Mouse (Mus musculus): ENCODE measurements around the gene Gse1. TPM values are rescaled to one million over a fixed set of nuclear protein-coding genes. Genes with fewer than 3 reads are reported as not detected.

Gene Gse1
- polyA plus RNA-seq, 1 experiment from 2014 or later = 10.8 TPM

GRCm38 (mm10) chr8:120393085-120393484 is 164.8 kb downstream of the Gse1 start:
- no peaks in the 10 kb centered on the region for H3K27me3 ChIP-seq (replicated peaks)
- 84% methylated on average over 11 of the region's 11 CpGs for WGBS
- no peak overlapping the region for H3K27ac ChIP-seq
- ATAC-seq (ENCODE audit: insufficient read depth, low FRiP score, low read depth) = no peak
- no peaks in the 10 kb centered on the region for H3K36me3 ChIP-seq
- H3K4me2 ChIP-seq = no peak overlapping the region
- no peaks in the 10 kb centered on the region for H3K9me3 ChIP-seq
- H3K9ac ChIP-seq = no peak overlapping the region
- H3K4me1 ChIP-seq = peaks cover 19% of the 10 kb centered on the region; the same call in 1 of the 2 replicates
- H3K4me3 ChIP-seq (replicated peaks) = no peak overlapping the region

- H3K4me1 ChIP-seq = peaks cover 19% of the 10 kb centered on the region; the same call in 1 of the 2 replicates
- no peaks in the 10 kb centered on the region for H3K9me3 ChIP-seq
- WGBS = 78% methylated on average over 9 of the region's 9 CpGs
- H3K4me2 ChIP-seq = no peak overlapping the region
- no peak overlapping the region for H3K27ac ChIP-seq
- H3K27me3 ChIP-seq (replicated peaks) = no peaks in the 10 kb centered on the region
- H3K36me3 ChIP-seq = no peaks in the 10 kb centered on the region
- H3K4me3 ChIP-seq (replicated peaks) = no peak overlapping the region
- ATAC-seq (ENCODE audit: insufficient read depth, low FRiP score, low read depth) = no peak
- no peak overlapping the region for H3K9ac ChIP-seq
Observed at GRCm38 (mm10) chr8:120393871-120394275, 165.6 kb downstream of the Gse1 start.

- Histone ChIP-seq H3K9me3 (no peaks in the 10 kb centered on the region), H3K4me3 (replicated peaks) (no peak overlapping the region), H3K4me2 (no peak overlapping the region), H3K9ac (no peak overlapping the region), H3K27ac (no peak overlapping the region), H3K4me1 (peaks cover 28% of the 10 kb centered on the region), H3K36me3 (no peaks in the 10 kb centered on the region), H3K27me3 (replicated peaks) (no peaks in the 10 kb centered on the region)
- ATAC-seq (ENCODE audit: insufficient read depth, low FRiP score, low read depth) = no peak
- WGBS = 92% methylated on average over 3 of the region's 3 CpGs
Observed at GRCm38 (mm10) chr8:120395892-120396291, 167.6 kb downstream of the Gse1 start.

GRCm38 (mm10) chr8:120396756-120397155 is 168.5 kb downstream of the Gse1 start:
- Histone ChIP-seq H3K4me3 (replicated peaks) (no peak overlapping the region), H3K27me3 (replicated peaks) (no peaks in the 10 kb centered on the region), H3K9me3 (no peaks in the 10 kb centered on the region), H3K4me2 (no peak overlapping the region), H3K9ac (no peak overlapping the region), H3K4me1 (peaks cover 26% of the 10 kb centered on the region), H3K36me3 (no peaks in the 10 kb centered on the region), H3K27ac (no peak overlapping the region)
- WGBS = 55% methylated on average over 3 of the region's 3 CpGs
- no peak for ATAC-seq (ENCODE audit: insufficient read depth, low FRiP score, low read depth)

GRCm38 (mm10) chr8:120397444-120398411 is 169.5 kb downstream of the Gse1 start:
- H3K4me3 ChIP-seq (replicated peaks) = no peak overlapping the region
- H3K9me3 ChIP-seq = no peaks in the 10 kb centered on the region
- 0 out of 2 replicates have a peak, but pooled peaks have one; percentile 6 for ATAC-seq (ENCODE audit: insufficient read depth, low FRiP score, low read depth)
- no peak overlapping the region for H3K9ac ChIP-seq
- no peak overlapping the region for H3K27ac ChIP-seq
- no peaks in the 10 kb centered on the region for H3K27me3 ChIP-seq (replicated peaks)
- peaks cover 18% of the 10 kb centered on the region for H3K4me1 ChIP-seq
- no peak overlapping the region for H3K4me2 ChIP-seq
- 59% methylated on average over 15 of the region's 15 CpGs for whole genome bisulfite sequencing
- H3K36me3 ChIP-seq = no peaks in the 10 kb centered on the region

GRCm38 (mm10) chr8:120399212-120399934 is 171.1 kb downstream of the Gse1 start:
- 38% methylated on average over 33 of the region's 33 CpGs for WGBS
- peak; percentile 40; the same call in 1 of the 2 replicates for ATAC-seq (ENCODE audit: insufficient read depth, low FRiP score, low read depth)
- H3K27ac ChIP-seq = no peak overlapping the region
- 0 out of 2 replicates have a peak overlapping the region, but pooled peaks have one; percentile 6 for H3K4me3 ChIP-seq (replicated peaks)
- H3K4me2 ChIP-seq = peak overlapping the region; percentile 48
- no peaks in the 10 kb centered on the region for H3K36me3 ChIP-seq
- H3K4me1 ChIP-seq = peaks cover 9% of the 10 kb centered on the region; the same call in 1 of the 2 replicates
- H3K27me3 ChIP-seq (replicated peaks) = no peaks in the 10 kb centered on the region
- H3K9ac ChIP-seq = no peak overlapping the region
- no peaks in the 10 kb centered on the region for H3K9me3 ChIP-seq

- H3K27me3 ChIP-seq (replicated peaks) = no peaks in the 10 kb centered on the region
- WGBS = 70% methylated on average over 2 of the region's 2 CpGs
- no peak overlapping the region for H3K27ac ChIP-seq
- no peak overlapping the region for H3K4me3 ChIP-seq (replicated peaks)
- H3K9me3 ChIP-seq = no peaks in the 10 kb centered on the region
- peaks cover 11% of the 10 kb centered on the region for H3K4me1 ChIP-seq
- no peaks in the 10 kb centered on the region for H3K36me3 ChIP-seq
- H3K9ac ChIP-seq = no peak overlapping the region
- no peak overlapping the region for H3K4me2 ChIP-seq
- ATAC-seq (ENCODE audit: insufficient read depth, low FRiP score, low read depth) = no peak
Observed at GRCm38 (mm10) chr8:120401216-120401615, 173.0 kb downstream of the Gse1 start.

- 80% methylated on average over 7 of the region's 7 CpGs for WGBS
- no peaks in the 10 kb centered on the region for H3K9me3 ChIP-seq
- H3K4me2 ChIP-seq = no peak overlapping the region
- no peak overlapping the region for H3K27ac ChIP-seq
- no peak for ATAC-seq (ENCODE audit: insufficient read depth, low FRiP score, low read depth)
- no peaks in the 10 kb centered on the region for H3K27me3 ChIP-seq (replicated peaks)
- peaks cover 11% of the 10 kb centered on the region for H3K4me1 ChIP-seq
- H3K4me3 ChIP-seq (replicated peaks) = no peak overlapping the region
- H3K9ac ChIP-seq = no peak overlapping the region
- no peaks in the 10 kb centered on the region for H3K36me3 ChIP-seq
Observed at GRCm38 (mm10) chr8:120401712-120402111, 173.5 kb downstream of the Gse1 start.

GRCm38 (mm10) chr8:120403606-120404269 is 175.5 kb downstream of the Gse1 start:
- Histone ChIP-seq H3K27ac (no peak overlapping the region), H3K4me1 (peaks cover 30% of the 10 kb centered on the region), H3K9ac (no peak overlapping the region), H3K27me3 (replicated peaks) (no peaks in the 10 kb centered on the region), H3K4me3 (replicated peaks) (no peak overlapping the region), H3K9me3 (no peaks in the 10 kb centered on the region), H3K36me3 (no peaks in the 10 kb centered on the region), H3K4me2 (no peak overlapping the region)
- ATAC-seq (ENCODE audit: insufficient read depth, low FRiP score, low read depth) = no peak
- WGBS = 80% methylated on average over 7 of the region's 7 CpGs

GRCm38 (mm10) chr8:120404609-120405036 is 176.4 kb downstream of the Gse1 start:
- H3K27ac ChIP-seq = no peak overlapping the region
- no peaks in the 10 kb centered on the region for H3K36me3 ChIP-seq
- H3K4me3 ChIP-seq (replicated peaks) = no peak overlapping the region
- H3K27me3 ChIP-seq (replicated peaks) = no peaks in the 10 kb centered on the region
- H3K4me1 ChIP-seq = peaks cover 32% of the 10 kb centered on the region
- H3K9me3 ChIP-seq = no peaks in the 10 kb centered on the region
- H3K4me2 ChIP-seq = no peak overlapping the region
- ATAC-seq (ENCODE audit: insufficient read depth, low FRiP score, low read depth) = no peak
- H3K9ac ChIP-seq = no peak overlapping the region
- WGBS = 51% methylated on average over 7 of the region's 7 CpGs

- H3K36me3 ChIP-seq = no peaks in the 10 kb centered on the region
- no peak overlapping the region for H3K4me2 ChIP-seq
- peaks cover 27% of the 10 kb centered on the region for H3K4me1 ChIP-seq
- H3K27ac ChIP-seq = peak overlapping the region; percentile 16; the same call in 1 of the 2 replicates
- H3K9me3 ChIP-seq = no peaks in the 10 kb centered on the region
- ATAC-seq (ENCODE audit: insufficient read depth, low FRiP score, low read depth) = no peak
- no peak overlapping the region for H3K9ac ChIP-seq
- H3K27me3 ChIP-seq (replicated peaks) = no peaks in the 10 kb centered on the region
- no peak overlapping the region for H3K4me3 ChIP-seq (replicated peaks)
- WGBS = 84% methylated on average over 12 of the region's 12 CpGs
Observed at GRCm38 (mm10) chr8:120406008-120406632, 177.9 kb downstream of the Gse1 start.

Data from stomach, embryonic 15.5 days (tissue).